Mouse (Mus musculus) CH12.LX (cell line): ENCODE data around the gene Rfx7. TPM values are rescaled to one million over a fixed set of nuclear protein-coding genes. Genes with fewer than 3 reads are reported as not detected.
A peak's percentile ranks its signal among the peaks of the same experiment; 100 is the strongest.

Experiments
- DNase-seq: peaks from one replicate; pipeline ENCODE4 v3.0.0-alpha.2; 2013; ENCODE audit errors: extremely low read depth
- H3K27ac ChIP-seq: 2 replicates; pipeline ENCODE4 v1.5.1; 2012; ENCODE audit warnings: low read depth, mild to moderate bottlenecking, control low read depth, moderate library complexity; ENCODE audit not compliant: insufficient read depth
- H3K27me3 ChIP-seq: replicated peaks from 2 replicates; pipeline ENCODE3; 2012; ENCODE audit warnings: inconsistent platforms
- H3K36me3 ChIP-seq, 2 experiments: replicated peaks in 1 of 2; 2 replicates each; pipeline versions ENCODE3 to v1.6.1; 2012; ENCODE audit warnings: inconsistent platforms in 1 of 2, low read length in 1 of 2, mild to moderate bottlenecking in 1 of 2, mixed read lengths in 1 of 2, moderate library complexity in 1 of 2; ENCODE audit not compliant: control insufficient read depth in 1 of 2, insufficient read depth in 1 of 2
- H3K4me1 ChIP-seq, 2 experiments: 2 replicates each; pipeline ENCODE4 v1.6.1; 2012; ENCODE audit warnings: inconsistent platforms in 1 of 2, moderate library complexity in 1 of 2; ENCODE audit not compliant: insufficient read depth in 2 of 2, control insufficient read depth in 1 of 2
- H3K4me2 ChIP-seq: 2 replicates; pipeline ENCODE4 v1.6.1; 2012; ENCODE audit warnings: low read depth, mild to moderate bottlenecking, control low read depth; ENCODE audit not compliant: poor library complexity, insufficient read depth, severe bottlenecking
- H3K4me3 ChIP-seq, 3 experiments: fragments of 150-350 bp in 1 of 3; sonication (generic) in 1 of 3; replicated peaks in 1 of 3; 2 replicates each; pipeline versions ENCODE3 to v1.5.1; 2011 to 2012; ENCODE audit warnings: low read depth in 2 of 3, low read length in 2 of 3, mild to moderate bottlenecking in 2 of 3, moderate library complexity in 2 of 3, control low read depth in 1 of 3, improper control_type of control experiment in 1 of 3, inconsistent platforms in 1 of 3, mixed read lengths in 1 of 3; ENCODE audit not compliant: poor library complexity in 1 of 3
- H3K79me2 ChIP-seq: replicated peaks from 2 replicates; pipeline ENCODE4 v1.6.1; 2012; ENCODE audit warnings: mild to moderate bottlenecking, moderate library complexity; ENCODE audit not compliant: control insufficient read depth, poor library complexity, insufficient read depth, severe bottlenecking; ENCODE audit errors: extremely low read depth
- H3K9ac ChIP-seq: 2 replicates; pipeline ENCODE4 v1.6.1; 2012; ENCODE audit warnings: low read depth, mild to moderate bottlenecking, control low read depth, moderate library complexity; ENCODE audit not compliant: insufficient read depth
- H3K9me3 ChIP-seq: replicated peaks from 2 replicates; pipeline ENCODE3; 2012; ENCODE audit warnings: low read length, inconsistent platforms, mixed read lengths
- BHLHE40 ChIP-seq: IDR thresholded peaks from 2 replicates; pipeline ENCODE4 v1.6.1; 2011; ENCODE audit warnings: mild to moderate bottlenecking, low read depth, low read length, improper control_type of control experiment
- CHD2 ChIP-seq: IDR thresholded peaks from 2 replicates; pipeline ENCODE4 v1.6.1; 2011; ENCODE audit warnings: low read length, improper control_type of control experiment
- JUN ChIP-seq: IDR thresholded peaks from 2 replicates; pipeline ENCODE4 v1.6.1; 2011; ENCODE audit warnings: low read depth, mild to moderate bottlenecking, low read length, improper control_type of control experiment, moderate library complexity; ENCODE audit not compliant: insufficient read depth
- KAT2A ChIP-seq: IDR thresholded peaks from 2 replicates; pipeline ENCODE4 v1.6.1; 2012; ENCODE audit warnings: low read length, improper control_type of control experiment, inconsistent platforms; ENCODE audit not compliant: insufficient replicate concordance
- MAX ChIP-seq: IDR thresholded peaks from 2 replicates; pipeline ENCODE4 v1.6.1; 2011; ENCODE audit warnings: low read length, improper control_type of control experiment
- MAZ ChIP-seq: IDR thresholded peaks from 2 replicates; pipeline ENCODE4 v1.6.1; 2012; ENCODE audit warnings: low read depth, mild to moderate bottlenecking, inconsistent platforms, low read length, improper control_type of control experiment, moderate library complexity
- MYC ChIP-seq: IDR thresholded peaks from 2 replicates; pipeline ENCODE4 v1.6.1; 2011; ENCODE audit warnings: low read depth, mild to moderate bottlenecking, improper control_type of control experiment, low read length
- NELFE ChIP-seq: IDR thresholded peaks from 2 replicates; pipeline ENCODE4 v1.6.1; 2011; ENCODE audit warnings: low read depth, low read length, improper control_type of control experiment
- NRF1 ChIP-seq: IDR thresholded peaks from 2 replicates; pipeline ENCODE4 v1.6.1; 2014; ENCODE audit warnings: low read depth, mild to moderate bottlenecking, inconsistent platforms, low read length, improper control_type of control experiment, moderate library complexity
- PAX5 ChIP-seq: IDR thresholded peaks from 2 replicates; pipeline ENCODE4 v1.6.1; 2012; ENCODE audit warnings: low read length, inconsistent platforms, mixed read lengths
- POLR2A ChIP-seq: IDR thresholded peaks from 2 replicates; pipeline ENCODE4 v1.6.1; 2011; ENCODE audit warnings: low read depth, mild to moderate bottlenecking, improper control_type of control experiment, low read length
- TBP ChIP-seq: conservative IDR thresholded peaks from 2 replicates; pipeline ENCODE4 v1.6.1; 2011; ENCODE audit warnings: low read depth, low read length, improper control_type of control experiment
- UBTF ChIP-seq: IDR thresholded peaks from 2 replicates; pipeline ENCODE4 v1.6.1; 2012; ENCODE audit warnings: low read depth, mild to moderate bottlenecking, inconsistent platforms, low read length, improper control_type of control experiment, moderate library complexity
- ZMIZ1 ChIP-seq: IDR thresholded peaks from 2 replicates; pipeline ENCODE4 v1.6.1; 2012; ENCODE audit warnings: low read depth, mild to moderate bottlenecking, inconsistent platforms, low read length, improper control_type of control experiment
- ZNF384 ChIP-seq: IDR thresholded peaks from 2 replicates; pipeline ENCODE4 v1.6.1; 2012; ENCODE audit warnings: low read depth, low read length, improper control_type of control experiment, inconsistent platforms
- dilution Hi-C: fragments of 300-500 bp; cut with MboI; formaldehyde crosslinking; loops from 2 replicates; pipeline ENCODE4 v1.14.3; 2020; ENCODE audit warnings: low sequenced_read_pairs; ENCODE audit not compliant: extremely low pct_unique_long_range_greater_than_20kb, extremely low pct_ligation_motif_present
- in situ Hi-C: fragments of 300-500 bp; cut with MboI; formaldehyde crosslinking; loops from 3 replicates; pipeline ENCODE4 v1.14.3; 2019; ENCODE audit warnings: low sequenced_read_pairs, low pct_ligation_motif_present, low pct_unique_long_range_greater_than_20kb, mixed read lengths
- polyA plus RNA-seq: library from polyadenylated mRNA; unstranded; fragments of >175 nt; gene quantifications from 2 replicates; pipeline ENCODE4 v1.2.1, GENCODE M21; 2012; ENCODE audit warnings: low read depth; ENCODE audit not compliant: insufficient read length
- total RNA-seq, 2 experiments: library from RNA; depleted of rRNA; stranded (reverse); fragments of 300-350 nt in 1 of 2; fragments of >200 nt in 1 of 2; gene quantifications; 2 replicates each; pipeline ENCODE4 v1.2.3; 2012 to 2014

Rfx7 gene
- total and polyA plus RNA-seq, 3 experiments: 18.4 to 49.9 (median 27.3) TPM

DNA sequence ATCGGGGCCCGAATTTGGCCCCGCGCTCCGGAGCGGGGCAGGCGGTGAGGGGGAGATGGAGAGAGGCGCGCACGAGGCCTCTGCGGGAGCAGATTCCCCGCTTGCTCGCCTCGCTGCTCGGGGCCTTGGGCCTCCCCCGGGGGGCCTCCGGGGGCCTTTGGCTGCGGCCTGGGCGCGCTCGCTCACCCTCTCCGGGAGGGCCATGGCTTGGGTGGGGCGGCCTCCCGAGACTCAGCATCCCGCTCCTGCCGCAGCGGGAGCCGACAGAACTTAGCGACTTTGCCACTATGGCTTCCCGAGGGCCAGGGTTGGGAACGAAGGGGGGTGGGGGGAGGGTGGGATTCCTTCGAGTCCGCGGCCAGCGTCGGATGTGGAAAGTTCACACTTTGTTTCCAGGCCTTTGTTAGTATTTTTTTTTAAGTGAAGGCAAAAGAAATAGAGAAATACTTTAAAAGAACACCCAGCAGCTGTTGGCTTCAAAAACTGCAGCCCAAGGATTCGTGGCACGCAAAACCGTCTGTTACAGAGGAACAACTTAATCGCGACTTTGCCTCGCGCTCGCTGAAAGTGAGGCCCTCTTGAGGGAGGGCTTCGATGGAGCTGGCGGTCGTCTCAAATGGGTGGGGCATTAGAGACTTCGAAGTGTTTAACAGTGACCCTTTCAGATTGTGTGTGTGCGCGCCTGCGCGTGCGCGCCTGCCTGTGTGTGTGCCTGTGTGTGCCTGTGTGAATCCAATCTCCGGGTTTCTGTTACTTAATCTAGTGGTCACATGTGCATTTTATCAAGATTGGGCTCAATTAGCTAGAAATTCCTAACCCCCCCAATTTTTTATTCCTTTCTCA lies 130.9 kb downstream of the Rfx7 start:
- in situ Hi-C loops: no loop called here
- H3K4me3 ChIP-seq: peak overlapping the region; percentile 59 to 75 (median 74)
- H3K4me1 ChIP-seq: peaks cover 0 to 43% of the 10 kb centered on the region in 2 experiments; a peak in 3 of 4 replicates

GRCm38 (mm10) chr9:72663534-72663918 lies 131.5 kb downstream of the Rfx7 start:
- Histone ChIP-seq H3K27ac (no peak overlapping the region), H3K36me3 (peaks cover 0 to 34% of the 10 kb centered on the region in 2 experiments), H3K4me3 (peak overlapping the region in 2 of 3 experiments; percentile 59 to 74), H3K4me2 (peak overlapping the region; percentile 52; the same call in 1 of the 2 replicates)
- in situ Hi-C loops: no loop called here
- dilution Hi-C loops: no loop called here
- TF ChIP-seq ZNF384 (peak; percentile 67), BHLHE40 (no peak)
- TF ChIP-seq, all 38 proteins: peak for 1
- no peak for DNase-seq
- peaks cover 9% of the 10 kb centered on the region for H3K27me3 ChIP-seq
- H3K4me1 ChIP-seq: peaks cover 0 to 43% of the 10 kb centered on the region in 2 experiments; a peak in 3 of 4 replicates
- no peaks in the 10 kb centered on the region for H3K9me3 ChIP-seq
- no peak overlapping the region for H3K9ac ChIP-seq
- H3K79me2 ChIP-seq: peaks cover 9% of the 10 kb centered on the region

More for the DNA sequence above, 130.9 kb downstream of the Rfx7 start:
- no peaks in the 10 kb centered on the region for H3K9me3 ChIP-seq
- peak overlapping the region; percentile 72 for H3K9ac ChIP-seq
- H3K36me3 ChIP-seq: peaks cover 0 to 32% of the 10 kb centered on the region in 2 experiments
- no peak for TF ChIP-seq PAX5
- TF ChIP-seq POLR2A: peak; percentile 54
- peak; percentile 78 for TF ChIP-seq NRF1
- no peak for TF ChIP-seq JUN
- no peak for TF ChIP-seq CHD2
- peak; percentile 62 for TF ChIP-seq BHLHE40
- 0 out of 2 replicates have a peak, but pooled peaks have one; percentile 13 for TF ChIP-seq ZMIZ1
- 0 out of 2 replicates have a peak, but pooled peaks have one; percentile 14 for TF ChIP-seq MYC
- TF ChIP-seq UBTF: peak; percentile 86; the same call in 1 of the 2 replicates
- peak; percentile 54; the same call in 1 of the 2 replicates for TF ChIP-seq TBP
- TF ChIP-seq MAX: peak; percentile 42; the same call in 1 of the 2 replicates
- TF ChIP-seq NELFE: peak; percentile 35; the same call in 1 of the 2 replicates
- TF ChIP-seq KAT2A: no peak
- 0 out of 2 replicates have a peak, but pooled peaks have one; percentile 55 for TF ChIP-seq MAZ
- H3K27ac ChIP-seq: peak overlapping the region; percentile 66
- dilution Hi-C loops: no loop called here
- DNase-seq: peak; percentile 85
- H3K4me2 ChIP-seq: peak overlapping the region; percentile 52
- H3K79me2 ChIP-seq: peaks cover 9% of the 10 kb centered on the region
- peaks cover 11% of the 10 kb centered on the region for H3K27me3 ChIP-seq
